In genomic region chr12:104892245-104892644, GRCm38 (mm10) we compare ENCODE assay signal across 20 mouse cellular contexts. TPM values are rescaled to one million over a fixed set of nuclear protein-coding genes. Genes with fewer than 3 reads are reported as not detected.
DNase-seq lines count a peak whose midpoint lies in the region; TF ChIP-seq lines count a peak whose summit lies in the region.
"Had no signal": no experiment of that assay in that cellular context is flagged by ENCODE, and none has a peak within 500 bp of the region (broad histone marks: within the 10 kb centered on the region; RNA-seq: fewer than 3 reads in every experiment).

No protein-coding gene starts in this region.

- TF ChIP-seq EP300 in MEL (IDR thresholded peaks at IDR 0.05; ENCODE audit: low read depth in 1 of 2, low read length in 2 of 2), result peak; percentile 54 to 64; a peak in 3 of 4 replicates

- TF ChIP-seq RAD21 in MEL (IDR thresholded peaks at IDR 0.05; ENCODE audit: low read depth, low read length), result no peak

- no peaks in the 10 kb centered on the region for H3K9me3 ChIP-seq in MEL (replicated peaks; ENCODE audit: insufficient read depth, low read length)

- H3K27me3 ChIP-seq in MEL (ENCODE audit: control insufficient read depth in 1 of 2, insufficient read depth in 2 of 2, low read length in 2 of 2), result no peaks in the 10 kb centered on the region
- H3K27me3 ChIP-seq: Patski had no signal

- no peaks in the 10 kb centered on the region for H3K36me3 ChIP-seq in MEL (ENCODE audit: control insufficient read depth in 1 of 2, insufficient read depth in 2 of 2, low read length in 2 of 2)
- H3K36me3 ChIP-seq: G1E had no signal

- H3K9ac ChIP-seq in MEL (ENCODE audit: control insufficient read depth, low read depth, low read length, poor library complexity, severe bottlenecking), result no peak overlapping the region

- peak overlapping the region; percentile 13; the same call in 1 of the 2 replicates for H3K27ac ChIP-seq in MEL (ENCODE audit: control insufficient read depth, low read depth, low read length)

- H3K79me2 ChIP-seq in MEL (ENCODE audit: control insufficient read depth, insufficient read depth, low read length, poor library complexity), result no peaks in the 10 kb centered on the region

- TF ChIP-seq POLR2A in MEL (IDR thresholded peaks at IDR 0.05; ENCODE audit: control insufficient read depth in 1 of 2, insufficient read depth in 1 of 2, low read depth in 1 of 2, low read length in 2 of 2, poor library complexity in 1 of 2), result no peak

- peak; percentile 53 for DNase-seq in MEL (ENCODE audit: low read depth, low spot score)
- DNase-seq in MEL-GATA-1-ER (ENCODE audit: extremely low read depth, low read depth), result peak; percentile 86
- DNase-seq in frontal cortex, postnatal 36 days (ENCODE audit: low spot score in 2 of 2), result no peak
- DNase-seq in cerebellum, postnatal 25 days, result no peak
- DNase-seq: adrenal gland, adult 2 months; adrenal gland, adult 8-10 months; adrenal gland, postnatal 10 days; adrenal gland, postnatal 14 days; adrenal gland, postnatal 25 days; adrenal gland, postnatal 36 days; B cell, adult 2 months; cerebellum, adult 11 months; cerebellum, adult 11-12 months; cerebellum, adult 18-20 months; cerebellum, adult 2 months; cerebellum, adult 8-10 months had no signal

- H3K4me3 ChIP-seq in MEL (ENCODE audit: control insufficient read depth in 1 of 2, insufficient read depth in 1 of 2, low read depth in 2 of 2, low read length in 2 of 2), result no peak overlapping the region

- TF ChIP-seq CTCF in MEL (IDR thresholded peaks at IDR 0.05 in 2 of 3, conservative IDR thresholded peaks at IDR 0.05 in 1 of 3; ENCODE audit: control insufficient read depth in 1 of 3, insufficient read depth in 1 of 3, low read depth in 2 of 3, low read length in 3 of 3, poor library complexity in 1 of 3, severe bottlenecking in 1 of 3), result no peak

- no peaks in the 10 kb centered on the region; a peak in 1 of 4 replicates for H3K4me1 ChIP-seq in MEL (ENCODE audit: control insufficient read depth in 1 of 2, insufficient read depth in 2 of 2, low read length in 2 of 2)

TF ChIP-seq in MEL, 35 proteins besides CTCF, POLR2A, EP300 and RAD21:
- TF ChIP-seq ZMIZ1 (IDR thresholded peaks at IDR 0.05; ENCODE audit: low read depth, low read length), result no peak
- TF ChIP-seq TCF12 (IDR thresholded peaks at IDR 0.05; ENCODE audit: low read depth, low read length), result peak; percentile 61
- no peak for TF ChIP-seq RCOR1 (IDR thresholded peaks at IDR 0.05; ENCODE audit: low read depth, low read length)
- no peak; the same call in 1 of the 2 replicates for TF ChIP-seq SIN3A (IDR thresholded peaks at IDR 0.05; ENCODE audit: low read length)
- TF ChIP-seq MYC (IDR thresholded peaks at IDR 0.05; ENCODE audit: low read depth, low read length), result no peak
- no peak for TF ChIP-seq POLR2AphosphoS2 (IDR thresholded peaks at IDR 0.05; ENCODE audit: low read length)
- no peak for TF ChIP-seq E2F4 (IDR thresholded peaks at IDR 0.05; ENCODE audit: borderline replicate concordance, low read depth, low read length)
- peak; percentile 40 for TF ChIP-seq GATA1 (IDR thresholded peaks at IDR 0.05; ENCODE audit: low read depth, low read length)
- TF ChIP-seq MAFK (IDR thresholded peaks at IDR 0.05; ENCODE audit: borderline replicate concordance, low read depth, low read length), result no peak
- TF ChIP-seq HCFC1 (IDR thresholded peaks at IDR 0.05; ENCODE audit: low read depth, low read length), result no peak
- peak; percentile 93 for TF ChIP-seq ZNF384 (IDR thresholded peaks at IDR 0.05; ENCODE audit: low read depth, low read length)
- TF ChIP-seq ETS1 (IDR thresholded peaks at IDR 0.05; ENCODE audit: low read depth, low read length), result peak; percentile 35; the same call in 1 of the 2 replicates
- TF ChIP-seq ELF1 (IDR thresholded peaks at IDR 0.05; ENCODE audit: low read depth, low read length), result no peak
- no peak for TF ChIP-seq ZC3H11A (IDR thresholded peaks at IDR 0.05; ENCODE audit: low read depth, low read length)
- TF ChIP-seq USF2 (IDR thresholded peaks at IDR 0.05; ENCODE audit: borderline replicate concordance in 1 of 2, insufficient read depth in 1 of 2, low read depth in 1 of 2, low read length in 2 of 2), result no peak
- TF ChIP-seq BHLHE40 (IDR thresholded peaks at IDR 0.05; ENCODE audit: borderline replicate concordance, low read depth, low read length), result no peak
- no peak for TF ChIP-seq MEF2A (IDR thresholded peaks at IDR 0.05; ENCODE audit: extremely low read depth, insufficient replicate concordance, low read depth, low read length, poor library complexity, severe bottlenecking)
- TF ChIP-seq CHD2 (IDR thresholded peaks at IDR 0.05; ENCODE audit: low read length), result no peak
- no peak for TF ChIP-seq MAX (IDR thresholded peaks at IDR 0.05; ENCODE audit: low read length)
- TF ChIP-seq MXI1 (IDR thresholded peaks at IDR 0.05; ENCODE audit: low read depth, low read length), result no peak
- no peak for TF ChIP-seq USF1 (IDR thresholded peaks at IDR 0.05; ENCODE audit: low read depth, low read length)
- no peak for TF ChIP-seq NRF1 (IDR thresholded peaks at IDR 0.05; ENCODE audit: insufficient read depth, low read depth, low read length, poor library complexity, severe bottlenecking)
- no peak for TF ChIP-seq KAT2A (conservative IDR thresholded peaks at IDR 0.05; ENCODE audit: low read depth, low read length)
- TF ChIP-seq ZKSCAN1 (IDR thresholded peaks at IDR 0.05; ENCODE audit: low read depth, low read length), result peak; percentile 27; the same call in 1 of the 2 replicates
- no peak for TF ChIP-seq TBP (IDR thresholded peaks at IDR 0.05; ENCODE audit: low read depth, low read length)
- no peak for TF ChIP-seq MAZ (IDR thresholded peaks at IDR 0.05; ENCODE audit: low read depth, low read length)
- TF ChIP-seq UBTF (IDR thresholded peaks at IDR 0.05; ENCODE audit: borderline replicate concordance, insufficient read depth, low read depth, low read length), result no peak
- TF ChIP-seq NELFE (IDR thresholded peaks at IDR 0.05; ENCODE audit: low read depth, low read length), result no peak
- no peak for TF ChIP-seq POLR2AphosphoS5 (IDR thresholded peaks at IDR 0.05; ENCODE audit: borderline replicate concordance, low read depth, low read length)
- TF ChIP-seq TAL1 (IDR thresholded peaks at IDR 0.05; ENCODE audit: low read length), result peak; percentile 91
- no peak for TF ChIP-seq JUND (IDR thresholded peaks at IDR 0.05; ENCODE audit: low read depth, low read length)
TF ChIP-seq in MEL: peak in this region for 6.

RNA-seq across cellular contexts. Expression of gene Clmn, which starts 27.4 kb away (rescaled TPM):
- 0.07 TPM in 1 of 2 replicates, not detected in the other for total RNA-seq in MEL (2012; rRNA removed)
- polyA plus RNA-seq in MEL (2012; ENCODE audit: insufficient read depth in 1 of 2, insufficient read length in 2 of 2, low read depth in 1 of 2, low replicate concordance in 2 of 2, missing spikeins in 1 of 2), result not detected
- total RNA-seq: CH12.LX had no signal
- polyA plus RNA-seq: CD4-positive, CD25-positive, alpha-beta regulatory T cell, adult 4 months; G1E had no signal

Comparison
In these comparisons a context has a peak if more than half of its experiments do, and no peak if none do; other contexts are left out.
1. DNase-seq: peak in MEL (single experiment) and MEL-GATA-1-ER (single experiment); none in frontal cortex, postnatal 36 days (0 of 2) and cerebellum, postnatal 25 days (0 of 2).